Mouse (Mus musculus) megakaryocyte-erythroid progenitor cell, adult 5-6 weeks (primary cell): ENCODE measurements around the gene Nup62. TPM values are rescaled to one million over a fixed set of nuclear protein-coding genes. Genes with fewer than 3 reads are reported as not detected.

Source experiments
- ATAC-seq: replicated peaks from 2 replicates; pipeline ENCODE4 v1.8.0; 2016; ENCODE audit warnings: mild to moderate bottlenecking, inconsistent platforms; ENCODE audit not compliant: severe bottlenecking, poor library complexity, low FRiP score, low TSS enrichment
- total RNA-seq, 2 experiments: library from RNA; stranded (forward) in 1 of 2; stranded (reverse) in 1 of 2; fragments of 200-1000, 215-1000 nt in 1 of 2; fragments of >200 nt in 1 of 2; fragmentation: Nextera tagmentation in 1 of 2; gene quantifications; 2 replicates each; pipeline ENCODE4 v1.2.3; 2014 to 2017

The Nup62 gene
- 103 and 109 TPM in 2 replicates for total RNA-seq (2014; fragmentation: Nextera tagmentation)
- 167 and 183 TPM in 2 replicates for total RNA-seq (2017)

DNA sequence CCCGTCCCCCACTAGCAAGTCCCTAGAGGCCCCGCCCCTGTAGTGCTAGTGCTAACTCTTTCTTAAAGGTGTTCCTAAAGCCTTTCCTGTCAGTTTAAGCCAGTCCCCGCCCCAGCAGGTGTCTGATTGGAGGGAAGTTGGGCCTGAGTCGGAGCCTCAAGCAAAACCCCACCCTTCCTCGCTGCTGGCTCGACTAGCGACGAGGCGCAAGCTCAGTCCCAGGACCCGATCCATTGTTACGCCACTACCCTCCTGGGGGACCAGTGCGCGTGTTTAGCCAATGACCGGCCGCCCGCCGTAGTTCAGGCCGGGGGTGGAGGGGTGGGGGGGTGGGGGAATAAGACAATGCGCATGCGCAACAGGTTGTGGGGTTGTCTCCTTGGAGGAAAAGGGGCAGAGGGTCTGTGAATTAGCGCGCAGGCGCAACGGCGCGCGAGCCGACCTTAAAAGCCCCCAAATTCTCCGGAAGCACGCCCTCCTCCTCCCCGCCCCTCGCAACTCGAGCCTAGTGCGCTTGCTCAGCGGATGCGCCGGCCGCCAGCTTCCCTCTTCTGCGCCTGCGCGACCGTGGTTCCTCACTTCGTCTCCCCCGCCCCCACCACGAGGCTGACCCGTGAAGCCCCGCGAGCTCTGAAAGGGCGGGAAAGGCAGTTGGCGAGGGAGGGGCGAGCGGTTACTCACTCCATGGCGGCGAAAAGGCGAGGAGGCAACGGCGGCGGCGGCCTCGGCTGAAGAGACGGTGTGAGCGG lies at the start of gene Nup62, which contains the start of gene Il4i1:
TSS of gene Nup62 (plus strand) at position 368 of the 749 bp plus-strand sequence.
TSS of gene Il4i1 (plus strand) at position 667 of the 749 bp plus-strand sequence.
- ATAC-seq, result peak; percentile 92

DNA sequence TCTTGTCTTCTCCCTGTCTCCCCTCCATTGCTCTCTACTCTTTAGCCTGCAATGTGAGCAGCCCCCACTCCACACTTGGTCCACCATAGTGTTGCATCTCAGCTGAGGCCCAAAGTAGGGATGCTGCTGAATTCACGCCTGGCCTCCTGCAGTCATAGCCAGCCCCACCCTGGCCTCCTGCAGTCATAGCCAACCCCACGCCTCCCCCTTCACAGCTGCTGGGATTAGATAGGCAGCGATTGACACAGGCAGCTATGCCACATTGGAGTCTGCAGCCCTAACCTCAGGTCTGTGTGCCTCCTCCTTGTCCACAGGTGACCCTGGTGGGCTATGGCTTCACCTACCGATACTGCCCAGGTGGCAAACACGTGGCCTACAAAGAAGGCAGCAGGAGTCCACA lies 47.8 kb upstream of the Nup62 start:
- peak; percentile 42 for ATAC-seq

DNA sequence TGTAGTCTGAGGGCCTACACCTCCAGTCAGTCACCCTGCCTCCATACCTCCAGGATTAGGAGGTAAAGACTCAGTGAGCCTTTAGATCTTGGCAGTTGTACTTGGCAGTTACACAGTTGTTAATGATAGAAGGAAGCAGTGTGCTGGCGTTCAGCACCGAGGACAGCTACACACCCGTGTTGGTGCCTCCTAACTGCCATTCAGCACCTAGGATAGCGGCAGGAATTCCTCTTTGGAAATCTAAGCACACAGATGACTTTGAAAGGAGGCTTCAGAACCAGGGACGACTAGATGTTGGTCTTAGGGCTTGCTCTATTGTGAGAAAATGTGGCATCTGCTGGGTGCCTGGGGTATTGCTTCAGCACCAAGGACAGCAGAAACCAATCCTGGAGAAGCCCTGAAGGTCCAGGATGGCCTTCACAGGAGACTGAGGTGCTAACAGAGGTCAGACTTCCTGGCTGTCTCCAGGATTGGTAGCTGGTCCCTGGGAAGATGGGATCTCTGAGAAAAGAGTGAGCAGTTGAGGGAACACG lies 45.8 kb upstream of the Nup62 start:
- peak; percentile 49; the same call in 1 of the 2 replicates for ATAC-seq

DNA sequence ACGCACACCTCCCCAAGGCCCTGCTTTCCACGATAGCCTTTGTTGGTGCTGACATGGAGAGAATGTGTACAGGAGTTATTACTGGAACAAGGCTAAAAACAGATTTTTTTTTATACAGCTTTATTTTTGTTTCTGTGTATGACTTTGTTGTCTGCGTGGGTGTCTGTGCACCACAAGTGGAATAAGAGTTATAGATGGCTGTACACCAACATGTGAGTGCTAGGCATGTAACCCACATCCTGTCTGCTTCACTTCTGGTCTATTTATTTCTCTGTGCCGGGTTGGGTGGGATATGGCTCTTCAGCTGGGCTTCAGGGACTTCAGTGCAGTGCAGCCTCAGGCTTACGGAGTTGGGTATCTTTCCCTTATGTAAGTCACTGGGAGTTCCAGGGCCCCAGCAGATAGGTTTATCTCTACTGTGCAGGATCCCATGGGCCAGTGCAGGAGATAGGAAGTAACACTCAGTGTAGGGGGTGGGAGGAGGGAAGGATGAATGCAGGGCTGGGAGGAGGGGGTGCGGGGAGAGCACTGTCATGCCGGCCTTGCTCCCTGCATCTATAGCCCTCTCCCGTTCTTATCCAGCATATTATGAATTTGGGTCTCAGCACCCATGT lies 43.2 kb upstream of the Nup62 start:
- peak; percentile 54; the same call in 1 of the 2 replicates for ATAC-seq

DNA sequence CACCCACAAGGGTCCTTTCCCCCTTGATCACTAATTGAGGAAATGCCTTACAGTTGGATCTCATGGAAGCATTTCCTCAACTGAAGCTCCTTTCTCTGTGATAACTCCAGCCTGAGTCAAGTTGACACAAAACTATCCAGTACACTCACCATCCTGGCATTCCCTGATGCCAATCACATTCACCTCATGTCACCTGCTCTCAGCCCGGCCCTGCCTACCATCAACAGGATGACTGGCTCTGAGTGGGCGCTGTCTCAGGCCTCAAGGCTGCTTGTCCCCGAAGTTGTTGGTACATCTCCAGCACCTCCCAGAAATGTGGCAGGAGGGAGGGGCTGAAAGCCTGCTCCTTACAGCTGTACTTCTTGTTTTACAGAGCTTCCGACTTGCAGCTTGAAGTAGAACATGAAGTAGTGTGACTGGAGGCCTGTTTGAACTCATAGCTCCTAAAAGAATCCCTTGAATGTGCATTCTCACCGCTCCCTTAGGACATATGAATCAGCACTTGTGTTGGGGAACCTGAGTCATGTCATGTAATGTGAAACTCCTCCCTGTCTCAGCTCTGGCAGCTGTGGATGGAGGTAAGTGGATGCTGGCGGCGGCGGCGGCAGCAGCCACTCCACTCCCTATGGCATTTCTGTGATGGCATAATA lies 38.9 kb upstream of the Nup62 start:
- ATAC-seq, result no peak

DNA sequence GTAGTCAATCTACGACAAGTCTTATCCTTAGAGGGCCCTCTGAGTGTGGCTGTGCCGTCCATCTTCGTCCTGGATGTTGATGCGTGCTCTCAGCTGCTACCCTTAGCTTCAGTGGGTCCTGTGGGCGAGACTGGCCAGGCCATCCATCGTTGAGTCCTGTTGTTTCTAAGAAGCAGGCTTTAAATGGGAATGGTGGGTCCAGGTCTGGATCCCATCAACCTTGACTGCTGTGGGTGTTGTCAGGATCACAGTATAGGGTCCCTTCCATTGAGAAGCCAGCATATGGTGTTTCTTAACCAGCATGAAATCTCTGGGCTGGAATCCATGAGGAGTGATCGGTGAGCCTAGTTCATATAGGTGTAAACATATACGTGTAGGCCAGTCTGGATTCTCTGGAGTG lies 35.8 kb upstream of the Nup62 start:
- ATAC-seq, result no peak

DNA sequence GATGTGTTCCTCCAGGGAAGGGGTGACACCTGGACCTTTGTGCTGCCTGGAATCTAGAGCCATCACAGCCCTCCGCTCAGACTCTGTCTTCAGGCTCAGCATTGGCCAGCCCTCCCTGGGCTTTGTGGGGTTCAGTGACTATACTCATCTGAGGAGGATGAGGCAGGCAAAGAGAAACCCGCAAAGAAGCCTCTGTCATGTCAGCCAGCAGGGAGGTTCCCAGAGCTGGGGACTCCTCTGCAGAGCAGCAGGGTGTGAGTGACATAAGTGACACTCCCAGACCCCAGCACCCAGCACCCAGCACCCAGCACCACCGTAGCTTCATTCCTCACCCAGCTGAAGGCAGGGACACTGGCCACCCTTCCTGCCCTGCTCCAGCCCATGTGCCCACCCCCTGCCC lies 26.4 kb upstream of the Nup62 start:
- no peak for ATAC-seq

DNA sequence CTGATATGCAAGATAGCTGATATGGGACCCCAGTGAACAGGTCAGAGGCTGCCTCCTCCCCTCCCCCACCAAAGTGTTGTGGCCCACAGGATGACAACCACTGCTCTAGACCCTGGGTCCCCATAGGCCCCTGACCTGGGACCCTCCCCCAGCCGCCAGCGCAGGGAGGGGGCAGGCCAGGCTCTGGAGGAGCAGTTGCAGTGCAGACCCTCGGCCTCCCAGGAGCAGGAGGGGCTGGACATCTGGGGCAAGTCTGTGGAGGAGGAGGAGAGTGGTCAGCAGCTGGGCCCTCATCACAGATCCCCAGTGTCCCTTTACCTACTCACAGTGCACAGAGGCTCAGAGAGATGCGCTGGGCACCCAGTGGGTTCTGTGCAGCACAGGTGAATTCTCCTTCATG lies 25.8 kb upstream of the Nup62 start:
- no peak for ATAC-seq

DNA sequence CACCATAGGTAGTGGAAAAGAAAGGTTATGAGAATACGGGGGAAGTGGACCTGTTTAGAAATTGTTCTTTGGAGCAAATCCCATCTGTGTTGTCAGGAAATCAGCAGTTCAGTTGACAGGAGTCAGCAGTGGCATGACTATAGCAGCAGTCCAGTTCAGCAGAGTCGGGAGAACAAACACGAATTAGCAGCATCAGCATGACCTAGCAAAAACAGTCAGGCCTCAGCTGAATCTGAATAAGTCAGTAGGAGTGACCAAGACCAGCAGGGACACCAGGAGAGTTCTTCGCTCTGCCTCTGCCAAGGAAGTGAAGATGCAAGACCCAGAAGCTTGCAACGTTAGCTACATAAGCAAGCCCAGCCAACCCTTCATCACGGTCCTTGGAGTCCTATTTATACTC lies 23.1 kb upstream of the Nup62 start:
- ATAC-seq, result no peak

DNA sequence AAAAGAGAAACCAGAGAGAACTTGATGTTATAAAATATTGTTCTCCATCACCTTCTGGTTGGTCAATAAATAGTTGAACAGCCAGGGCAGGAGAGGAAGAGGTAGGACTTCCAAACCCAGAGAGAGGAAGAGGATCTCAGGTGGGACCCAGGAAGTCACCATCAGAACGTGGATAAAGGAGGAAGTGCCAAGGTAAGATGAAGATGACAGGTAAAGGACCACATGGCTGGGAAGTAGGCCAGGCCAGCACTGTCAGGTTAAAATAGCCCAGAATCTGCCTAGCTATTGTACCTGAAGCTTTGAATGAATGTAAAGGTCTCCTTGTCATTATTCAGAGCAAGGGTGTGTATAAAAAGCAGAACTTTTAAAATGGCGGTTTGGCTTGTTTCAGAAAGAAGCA lies 7.0 kb upstream of the Nup62 start:
- ATAC-seq, result no peak

DNA sequence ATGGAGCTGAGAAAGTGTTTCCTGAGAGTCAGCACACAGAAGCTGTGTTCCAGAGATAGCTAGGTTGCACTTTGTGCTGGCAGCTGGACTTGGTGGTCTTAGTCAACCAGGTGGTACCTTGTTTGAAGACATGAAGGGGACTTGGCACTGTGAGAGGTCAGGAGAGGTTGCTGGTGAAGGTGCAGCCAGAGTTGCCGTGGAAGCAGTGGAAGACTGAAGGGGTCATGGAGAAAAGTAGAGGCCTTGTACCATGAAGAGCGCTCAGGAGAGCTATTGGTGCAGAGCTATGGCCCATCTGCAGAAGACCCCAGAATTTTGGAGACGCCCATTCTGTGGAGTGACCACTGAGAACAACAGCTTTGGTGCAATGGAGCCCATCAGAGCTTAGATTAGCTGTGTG lies 6.4 kb upstream of the Nup62 start:
- no peak for ATAC-seq

DNA sequence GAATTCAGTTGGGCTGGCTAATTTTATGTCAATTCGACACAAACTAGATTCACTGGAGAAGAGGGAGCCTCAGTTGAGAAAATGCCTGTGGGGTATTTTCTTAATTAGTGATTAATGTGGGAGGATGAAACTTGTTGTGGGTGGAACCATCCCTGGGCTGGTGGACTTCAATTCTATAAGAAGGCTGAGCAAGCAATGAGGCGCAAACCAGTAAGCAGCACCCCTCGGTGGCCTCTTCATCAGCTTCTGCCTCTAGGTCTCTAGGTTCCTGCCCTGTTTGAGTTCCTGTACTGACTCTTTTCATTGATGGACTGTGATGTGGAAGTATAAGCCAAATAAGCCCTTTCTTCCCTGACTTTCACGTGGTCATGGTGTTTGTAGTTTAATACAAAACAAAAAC lies 5.5 kb upstream of the Nup62 start:
- ATAC-seq, result no peak

DNA sequence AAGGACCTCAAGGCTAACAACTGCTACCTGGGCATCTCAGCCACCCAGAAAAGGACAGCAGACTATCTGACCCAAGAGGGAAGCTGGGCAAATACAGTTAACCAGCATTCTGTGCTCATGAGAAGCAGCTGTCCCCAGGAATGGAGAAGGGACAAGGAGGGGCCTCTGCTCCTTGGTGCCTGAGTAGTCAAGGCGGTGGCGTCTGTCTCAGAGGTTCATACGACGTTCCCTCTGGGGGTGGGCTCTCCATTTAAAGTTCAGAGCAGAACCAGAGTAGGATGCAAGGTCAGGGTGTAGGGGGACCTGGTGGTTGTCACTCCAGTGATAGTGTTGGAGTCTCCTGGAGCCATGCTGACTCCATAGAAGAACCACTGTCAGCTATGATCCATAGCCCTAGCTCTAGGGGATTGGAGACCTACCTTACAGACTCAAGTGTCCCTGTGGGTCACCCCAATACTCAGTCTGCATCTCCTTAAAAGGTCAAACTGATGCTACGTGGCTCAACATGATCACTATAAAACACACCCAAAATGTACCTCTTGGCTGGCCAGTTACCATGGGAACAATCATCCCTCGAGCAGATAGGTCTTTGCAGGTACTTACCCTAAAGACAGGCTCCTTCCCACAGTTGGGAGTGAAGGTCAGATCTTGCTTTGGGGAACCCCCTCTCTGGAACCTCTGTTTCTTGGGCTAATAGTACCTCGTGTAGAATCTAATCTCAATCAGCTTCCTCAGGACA lies 4.9 kb upstream of the Nup62 start:
- ATAC-seq, result no peak

DNA sequence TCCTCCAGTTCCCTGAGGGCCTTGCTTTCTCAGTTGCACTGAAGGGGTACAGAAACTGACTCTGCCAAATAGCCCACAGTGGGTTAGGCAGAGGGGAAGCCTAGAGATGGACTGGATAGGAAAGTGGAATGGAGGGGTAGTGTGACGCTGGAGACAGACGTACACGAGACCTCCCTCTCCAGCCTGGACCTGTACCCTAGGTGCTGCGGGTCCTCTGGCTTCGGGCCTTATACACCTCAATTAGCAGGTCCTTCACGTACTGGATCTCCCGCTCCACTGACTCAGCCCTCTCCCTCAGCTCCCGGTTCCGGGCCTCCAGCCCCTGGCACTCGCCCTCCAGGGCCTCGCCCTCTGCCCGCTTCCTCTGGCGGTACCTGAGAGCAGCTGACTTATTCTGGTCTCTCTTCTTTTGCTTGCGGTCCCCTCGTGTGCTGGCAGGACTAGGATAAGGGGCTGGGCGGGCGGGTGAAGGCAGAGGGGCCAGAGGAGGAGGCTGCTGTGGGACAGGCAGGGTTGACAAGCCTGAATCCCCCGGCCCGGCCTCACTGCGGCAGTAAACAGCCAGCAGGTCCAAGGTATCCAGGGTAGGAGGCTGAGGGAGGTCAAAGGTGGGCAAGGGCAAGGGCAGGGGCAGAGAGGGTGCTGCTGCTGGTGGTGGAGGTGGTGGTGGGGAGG lies 3.1 kb upstream of the Nup62 start:
- no peak for ATAC-seq

DNA sequence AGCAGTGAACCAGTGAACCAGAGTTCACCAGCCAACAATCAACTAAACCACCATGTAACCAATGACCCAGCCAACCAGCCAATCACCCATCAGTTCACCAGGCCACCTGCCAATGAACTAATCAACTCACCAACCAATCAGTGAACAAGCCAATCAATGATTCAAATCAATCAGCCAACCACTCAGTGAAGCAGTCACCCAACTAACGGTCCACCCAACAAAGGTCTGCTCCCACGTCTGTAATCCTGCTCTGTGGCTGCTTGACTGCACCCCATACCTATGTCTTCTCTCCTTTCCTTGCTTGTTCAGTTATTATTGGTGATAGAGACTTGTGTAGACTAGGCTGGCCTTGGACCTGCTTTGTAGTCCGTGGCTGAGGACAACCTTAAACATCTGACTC lies 1.9 kb upstream of the Nup62 start:
- ATAC-seq, result no peak

DNA sequence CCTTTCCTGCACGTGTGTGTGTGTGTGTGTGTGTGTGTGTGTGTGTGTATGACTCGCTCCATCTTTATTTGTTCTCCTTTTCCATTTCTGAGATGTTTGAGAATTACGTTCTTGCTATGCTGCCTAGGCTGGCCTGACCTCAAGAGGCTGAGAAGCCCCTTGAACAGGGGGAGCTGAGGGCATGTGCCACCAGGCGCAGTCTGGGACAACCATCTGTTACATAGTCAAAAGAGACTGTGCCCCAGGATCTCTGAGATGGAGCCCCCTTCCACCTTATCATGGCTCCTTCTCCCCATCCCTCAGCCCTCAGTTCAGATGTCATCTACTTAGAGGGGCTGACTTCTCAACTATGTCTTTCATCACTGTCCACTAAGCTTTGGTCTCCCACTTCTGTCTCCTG lies 1.5 kb upstream of the Nup62 start:
- no peak for ATAC-seq

DNA sequence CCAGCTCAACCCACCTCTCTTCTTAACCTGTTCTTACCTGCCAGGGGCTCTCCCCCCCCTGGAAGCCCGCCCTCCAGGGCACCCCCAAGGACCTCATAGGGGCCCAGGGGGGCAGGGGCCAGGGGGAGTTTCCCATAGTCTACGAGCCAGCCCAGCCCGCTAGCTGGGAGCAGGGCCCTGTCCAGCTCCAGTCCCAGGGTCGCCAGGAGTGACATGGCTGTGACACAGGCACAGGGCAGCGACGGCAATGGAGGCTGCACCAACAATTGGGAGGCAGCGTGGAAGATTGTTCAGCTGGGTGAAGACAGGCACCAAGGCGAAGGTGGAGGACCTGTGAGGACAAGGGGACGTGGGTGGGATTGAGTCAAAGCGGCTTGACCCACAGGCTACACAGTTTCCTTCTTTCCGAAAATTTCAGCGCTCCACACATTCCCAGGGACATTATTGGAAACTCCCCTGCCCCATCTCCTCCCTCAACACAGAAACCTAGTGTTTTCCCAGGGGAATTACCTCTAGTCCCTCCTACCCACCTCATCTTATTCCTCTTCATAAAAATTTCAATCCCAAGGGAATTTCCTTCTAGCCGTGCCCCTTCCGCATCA lies 835 bp upstream of the Nup62 start:
- ATAC-seq, result no peak

DNA sequence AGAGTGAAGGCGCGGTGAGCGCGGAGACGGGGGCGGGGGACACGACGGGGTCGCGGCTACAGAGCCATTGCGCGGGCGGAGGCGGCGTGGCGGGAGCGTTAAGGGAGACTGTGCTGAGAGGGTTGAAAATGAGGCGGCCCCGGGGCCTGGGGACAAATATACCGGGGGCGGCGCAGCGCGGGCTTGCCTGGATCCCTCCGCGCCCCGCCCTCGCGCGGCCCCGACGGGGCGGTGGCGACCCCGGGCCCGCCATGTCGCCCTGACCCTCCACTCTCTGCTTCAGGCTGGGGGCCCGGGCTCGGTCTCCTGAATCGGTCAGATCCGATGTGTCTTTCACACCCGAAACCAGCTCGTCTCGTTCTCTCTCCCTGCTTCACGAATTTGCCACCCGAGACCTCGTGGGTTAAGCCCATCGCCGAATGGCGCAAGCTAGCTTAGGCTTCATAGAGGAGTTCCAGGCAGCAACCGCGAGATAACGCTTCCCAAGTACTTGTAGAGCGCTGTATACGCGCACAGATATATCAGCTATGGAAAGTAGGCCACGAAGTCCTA lies 658 bp downstream of the Nup62 start, which contains the start of gene Atf5:
TSS of gene Atf5 (minus strand) at position 189 of the 552 bp plus-strand sequence.
- ATAC-seq, result no peak
